Mouse (Mus musculus) spleen, adult 2 months (tissue): ENCODE data around the gene Il23a. TPM values are rescaled to one million over a fixed set of nuclear protein-coding genes. Genes with fewer than 3 reads are reported as not detected.
A peak's percentile ranks its signal among the peaks of the same experiment; 100 is the strongest.

ENCODE experiments used
- DNase-seq, 2 experiments: peaks; one replicate each; pipeline versions ENCODE4 v3.0.0 to v3.0.0-alpha.2; 2012 to 2021; ENCODE audit warnings: low spot score in 2 of 2, low read depth in 1 of 2
- H3K27ac ChIP-seq: fragments of 200-500 bp; 2 replicates; pipeline ENCODE4 v1.5.1; 2012; ENCODE audit warnings: low read length, inconsistent platforms; ENCODE audit not compliant: insufficient read depth
- H3K27me3 ChIP-seq: fragments of 200-500 bp; 2 replicates; pipeline ENCODE4 v1.6.1; 2012; ENCODE audit warnings: mild to moderate bottlenecking, moderate library complexity, low read length, inconsistent platforms; ENCODE audit not compliant: control insufficient read depth, insufficient read depth
- H3K36me3 ChIP-seq: fragments of 200-500 bp; 2 replicates; pipeline ENCODE4 v1.6.1; 2012; ENCODE audit warnings: mild to moderate bottlenecking, low read length, inconsistent platforms; ENCODE audit not compliant: control insufficient read depth, insufficient read depth
- H3K4me1 ChIP-seq: fragments of 200-500 bp; 2 replicates; pipeline ENCODE4 v1.6.1; 2011; ENCODE audit warnings: inconsistent platforms; ENCODE audit not compliant: control insufficient read depth, insufficient read depth, insufficient read length
- H3K4me3 ChIP-seq: fragments of 200-500 bp; 2 replicates; pipeline ENCODE4 v1.5.1; 2011; ENCODE audit warnings: mild to moderate bottlenecking, inconsistent platforms; ENCODE audit not compliant: insufficient read depth, insufficient read length; ENCODE audit errors: extremely low read depth
- CTCF ChIP-seq: fragments of 200-500 bp; IDR thresholded peaks from 2 replicates; pipeline ENCODE4 v1.5.1; 2011; ENCODE audit warnings: mild to moderate bottlenecking, inconsistent platforms; ENCODE audit not compliant: insufficient read depth, insufficient read length, insufficient replicate concordance; ENCODE audit errors: extremely low read depth
- POLR2A ChIP-seq: fragments of 200-500 bp; IDR thresholded peaks from 2 replicates; pipeline ENCODE4 v1.6.1; 2011; ENCODE audit warnings: low read depth, low read length, inconsistent platforms
- WGBS: fragments of 180-500 bp; shearing (Covaris S2); methylation state at CpG from one replicate; pipeline ENCODE4 v1.1.7; 2018; 5-methylcytosine and 5-hydroxymethylcytosine counted together
- polyA plus RNA-seq: library from polyadenylated mRNA; depleted of rRNA; stranded (reverse); fragments of >200 nt; gene quantifications from 2 replicates; pipeline ENCODE4 v1.2.3, GENCODE M21; 2012; rRNA removed

Gene Il23a
- not detected in 2 replicates for polyA plus RNA-seq

- no peaks in the 10 kb centered on the region for H3K27me3 ChIP-seq
- no peak for DNase-seq
- H3K4me3 ChIP-seq: no peak within 1 kb of the TSS
- no peaks in the 10 kb centered on the region for H3K36me3 ChIP-seq
- WGBS: 82% methylated on average over 11 of the region's 11 CpGs
- peaks cover under 1% of the 10 kb centered on the region; the same call in 1 of the 2 replicates for H3K4me1 ChIP-seq
- TF ChIP-seq POLR2A: no peak
- TF ChIP-seq CTCF: no peak
- H3K27ac ChIP-seq: no peak within 1 kb of the TSS
Observed at GRCm38 (mm10) chr10:128298702-128299171, at the start of gene Il23a. Gene Il23a (minus strand): TSS chr10:128298752.

- TF ChIP-seq CTCF (no peak), POLR2A (no peak)
- Histone ChIP-seq H3K27ac (no peak overlapping the region), H3K4me3 (no peak overlapping the region), H3K27me3 (no peaks in the 10 kb centered on the region), H3K36me3 (peaks cover 19% of the 10 kb centered on the region), H3K4me1 (peaks cover 8% of the 10 kb centered on the region; the same call in 1 of the 2 replicates)
- 93% methylated on average over 8 of the region's 8 CpGs for WGBS
- no peak for DNase-seq
Observed at GRCm38 (mm10) chr10:128347541-128347940, 49.0 kb upstream of the Il23a start.

- Histone ChIP-seq H3K36me3 (no peaks in the 10 kb centered on the region), H3K4me3 (no peak overlapping the region), H3K4me1 (peaks cover 8% of the 10 kb centered on the region; the same call in 1 of the 2 replicates), H3K27ac (peak overlapping the region; percentile 40), H3K27me3 (no peaks in the 10 kb centered on the region)
- 3% methylated on average over 7 of the region's 7 CpGs for WGBS
- DNase-seq: peak; percentile 56 to 65
- TF ChIP-seq CTCF (no peak), POLR2A (no peak)
Observed at GRCm38 (mm10) chr10:128344568-128345275, 46.2 kb upstream of the Il23a start.

GRCm38 (mm10) chr10:128343436-128343835, 44.9 kb upstream of the Il23a start:
- no peak overlapping the region for H3K27ac ChIP-seq
- WGBS: 95% methylated on average over 1 of the region's 1 CpGs
- DNase-seq: no peak
- H3K4me3 ChIP-seq: no peak overlapping the region
- no peaks in the 10 kb centered on the region for H3K36me3 ChIP-seq
- H3K4me1 ChIP-seq: peaks cover 8% of the 10 kb centered on the region; the same call in 1 of the 2 replicates
- H3K27me3 ChIP-seq: no peaks in the 10 kb centered on the region
- TF ChIP-seq POLR2A (no peak), CTCF (no peak)

GRCm38 (mm10) chr10:128340257-128340656, 41.7 kb upstream of the Il23a start:
- TF ChIP-seq CTCF (no peak), POLR2A (no peak)
- Histone ChIP-seq H3K27ac (no peak overlapping the region), H3K4me3 (no peak overlapping the region), H3K4me1 (peaks cover 10% of the 10 kb centered on the region; the same call in 1 of the 2 replicates), H3K27me3 (no peaks in the 10 kb centered on the region), H3K36me3 (no peaks in the 10 kb centered on the region)
- WGBS: 76% methylated on average over 2 of the region's 2 CpGs
- DNase-seq: no peak

- H3K27me3 ChIP-seq: no peaks in the 10 kb centered on the region
- H3K4me1 ChIP-seq: peaks cover 4% of the 10 kb centered on the region; the same call in 1 of the 2 replicates
- TF ChIP-seq POLR2A (no peak), CTCF (no peak)
- no peaks in the 10 kb centered on the region for H3K36me3 ChIP-seq
- DNase-seq: no peak
- H3K4me3 ChIP-seq: no peak overlapping the region
- 52% methylated on average over 2 of the region's 2 CpGs for WGBS
- H3K27ac ChIP-seq: no peak overlapping the region
Observed at GRCm38 (mm10) chr10:128338948-128339347, 40.4 kb upstream of the Il23a start.

GRCm38 (mm10) chr10:128338415-128338814, 39.9 kb upstream of the Il23a start:
- H3K27ac ChIP-seq: peak overlapping the region; percentile 92
- TF ChIP-seq CTCF: no peak
- TF ChIP-seq POLR2A: no peak
- peak overlapping the region; percentile 90 for H3K4me3 ChIP-seq
- peaks cover 2% of the 10 kb centered on the region; the same call in 1 of the 2 replicates for H3K4me1 ChIP-seq
- no peaks in the 10 kb centered on the region for H3K36me3 ChIP-seq
- WGBS: 12% methylated on average over 5 of the region's 5 CpGs
- no peaks in the 10 kb centered on the region for H3K27me3 ChIP-seq
- peak in 1 of 2 experiments; percentile 37 for DNase-seq
